Mouse (Mus musculus) gastrocnemius, postnatal 14 days (tissue): ENCODE measurements around the gene Msrb3. TPM values are rescaled to one million over a fixed set of nuclear protein-coding genes. Genes with fewer than 3 reads are reported as not detected.
A peak's percentile ranks its signal among the peaks of the same experiment; 100 is the strongest.

ENCODE experiments used
- DNase-seq: peaks from one replicate; pipeline ENCODE4 v3.0.0; 2021; ENCODE audit warnings: mixed read lengths
- intact Hi-C: fragments of 180-260 bp; cut with DNase I; formaldehyde crosslinking; loops from one replicate; pipeline ENCODE4 v1.15.1; 2025; ENCODE audit warnings: low total_unique reads
- long read RNA-seq, 2 experiments: library from polyadenylated mRNA; stranded (forward); transcript quantifications; one replicate each; pipeline ENCODE4 v2.0.0; 2021
- total RNA-seq, 2 experiments: library from RNA; stranded (reverse); gene quantifications; 2 replicates each; pipeline ENCODE4 v1.2.3; 2021

Gene Msrb3
- 10 to 100 TPM; 88.3 to 90.4 TPM for total RNA-seq
- long read RNA-seq, experiment 1, transcript Msrb3-201 (7 exons, 3,843 nt) = major isoform, 46 of 53 reads
- long read RNA-seq, experiment 1, partial matches to known transcripts = 0 of 53 reads
- long read RNA-seq, experiment 1, other reads (novel, unspliced or antisense) = 7 of 53 reads
- long read RNA-seq, experiment 2, transcript Msrb3-201 (7 exons, 3,843 nt) = major isoform, 62 of 80 reads
- long read RNA-seq, experiment 2, partial matches to known transcripts = 1 of 80 reads
- long read RNA-seq, experiment 2, other reads (novel, unspliced or antisense) = 17 of 80 reads

DNA sequence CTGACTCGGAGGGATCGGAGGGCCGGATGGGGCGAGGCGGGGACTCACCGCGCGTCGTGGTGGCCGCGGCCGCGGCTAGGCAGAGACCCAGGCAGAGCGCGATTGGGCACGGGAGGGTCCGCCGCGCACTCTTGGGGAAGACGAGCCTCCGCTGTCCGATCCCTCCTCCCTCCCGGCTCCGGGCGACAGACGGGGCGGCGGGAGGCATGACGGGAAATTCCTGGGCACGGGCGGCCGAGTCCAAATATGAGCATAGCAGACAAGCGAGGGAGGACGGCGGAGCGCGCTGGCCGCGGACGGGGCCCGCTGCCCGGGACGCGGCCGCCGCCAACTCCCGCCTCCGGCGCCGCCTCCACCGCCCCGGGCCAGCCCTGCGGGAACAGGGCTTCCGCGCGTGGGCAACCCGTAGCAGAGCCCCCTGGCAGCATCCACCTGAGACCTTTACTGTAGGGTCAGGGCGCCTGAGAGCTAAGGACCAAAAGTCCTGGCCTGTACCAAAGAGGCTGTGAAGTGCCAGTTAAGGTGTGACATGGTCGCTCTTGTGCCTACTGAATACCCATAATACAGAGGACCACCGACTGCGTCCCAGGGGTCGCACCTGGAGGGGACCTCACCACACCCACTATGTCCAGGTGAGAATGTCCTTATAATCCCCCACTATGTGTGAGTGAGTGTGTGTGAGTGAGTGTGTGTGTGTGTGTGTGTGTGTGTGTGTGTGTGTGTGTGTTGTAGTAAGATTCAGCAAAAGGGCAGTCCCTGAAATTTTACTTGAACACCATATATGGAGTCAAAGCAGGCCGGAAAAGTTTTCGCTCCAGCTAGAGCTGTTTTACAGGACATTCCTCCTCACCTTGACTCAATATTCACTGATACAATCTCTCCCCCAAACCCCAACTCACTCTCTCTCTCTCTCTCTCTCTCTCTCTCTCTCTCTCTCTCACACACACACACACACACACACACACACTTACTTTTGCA is at the start of gene Msrb3:
Msrb3 (minus strand) TSS at position 317 of the 978 bp plus-strand sequence.
- DNase-seq = peak; percentile 92
- intact Hi-C loops = no loop called here

- intact Hi-C loops = loop anchor here (10.0 kb wide), 1 partner anchor 306 kb away; no protein-coding TSS in a partner anchor
These were observed 49.6 kb upstream of the Msrb3 start for GRCm38 (mm10) chr10:120948461-120948860.

DNA sequence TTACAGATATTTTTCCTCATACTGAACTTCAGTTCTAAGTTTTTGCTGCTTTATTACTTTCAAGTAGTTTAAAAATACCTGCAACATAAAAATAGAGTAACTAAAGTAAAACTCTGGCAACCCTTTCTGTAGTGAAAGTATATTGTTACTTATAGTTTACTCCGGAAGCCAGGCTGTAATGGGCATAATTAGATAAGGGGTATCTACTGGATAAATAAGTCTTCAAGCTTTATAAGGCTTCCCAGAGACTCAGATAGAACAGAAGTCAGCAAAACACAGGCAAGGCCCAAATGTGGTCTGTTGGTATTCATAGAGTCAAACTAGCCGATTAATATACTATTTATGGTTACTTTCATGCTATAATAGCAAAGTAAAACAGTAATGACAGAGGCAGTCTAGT is 48.9 kb upstream of the Msrb3 start:
- no peak for DNase-seq
- intact Hi-C loops = loop anchor here (10.0 kb wide), 1 partner anchor 307 kb away; no protein-coding TSS in a partner anchor

More at GRCm38 (mm10) chr10:120948461-120948860, 49.6 kb upstream of the Msrb3 start:
- no peak for DNase-seq

DNA sequence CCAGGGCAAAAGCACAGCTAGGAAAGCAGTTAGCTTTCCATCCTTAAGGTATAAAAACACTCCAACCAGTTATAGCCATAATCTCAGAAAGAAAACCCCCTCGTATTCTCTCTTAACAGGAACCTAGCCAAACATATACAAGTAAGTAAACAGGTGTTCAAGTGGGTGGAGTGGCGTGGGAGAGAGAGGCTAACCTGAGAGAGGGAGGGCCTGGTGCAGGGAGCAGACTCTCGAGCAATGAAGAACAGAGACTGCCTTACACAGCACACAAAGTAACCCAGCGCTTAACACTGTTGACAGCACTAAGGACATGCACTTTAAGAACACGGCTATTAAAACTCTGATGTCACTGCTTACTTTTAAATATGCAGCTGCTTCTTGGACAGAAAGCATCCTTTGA is 47.9 kb upstream of the Msrb3 start:
- DNase-seq = no peak
- intact Hi-C loops = loop anchor here (10.0 kb wide), 1 partner anchor 308 kb away; no protein-coding TSS in a partner anchor

GRCm38 (mm10) chr10:120938904-120939208 is 40.0 kb upstream of the Msrb3 start:
- no peak for DNase-seq
- intact Hi-C loops = loop anchor here (5.0 kb wide), 1 partner anchor 93 kb away; the partner anchor contains the start of gene Wif1

DNA sequence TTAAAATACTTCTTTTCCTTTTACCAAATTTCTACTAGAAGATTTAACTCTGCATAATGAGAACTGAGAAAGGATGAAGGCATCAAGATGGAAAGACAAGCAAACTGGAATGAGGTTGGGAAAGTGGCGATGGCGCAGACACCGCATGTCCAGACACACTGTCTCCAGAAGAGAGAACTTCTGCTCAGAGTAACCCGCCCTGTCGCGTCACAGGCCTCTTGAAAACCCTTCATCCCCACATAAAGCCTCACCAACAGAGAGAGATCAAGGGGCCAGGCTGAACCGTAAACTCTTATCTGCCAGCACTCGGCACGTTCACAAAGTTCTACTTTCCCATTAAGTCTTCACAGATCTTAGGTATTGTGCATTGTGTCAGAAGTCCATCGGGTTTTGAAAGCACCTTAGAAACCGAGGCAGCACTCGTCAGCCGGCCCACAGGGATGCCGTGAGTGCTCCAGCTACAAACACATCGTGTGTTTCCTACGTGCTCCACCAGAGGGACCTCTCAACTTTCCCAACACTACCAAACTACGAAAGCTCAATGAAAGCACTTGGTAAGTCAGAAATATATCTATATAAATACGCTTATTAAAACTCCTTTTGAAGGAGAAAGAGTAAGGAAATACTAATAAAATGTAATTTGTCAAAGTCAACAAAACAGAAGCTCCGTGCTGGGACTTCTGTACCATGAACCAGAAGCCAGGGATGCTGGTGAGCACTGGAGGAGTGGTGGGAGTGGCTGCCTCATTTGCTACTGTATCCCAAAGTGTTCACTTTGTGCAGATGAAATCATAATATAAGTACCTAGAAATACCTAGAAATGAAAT is 39.4 kb upstream of the Msrb3 start:
- DNase-seq = peak; percentile 32
- intact Hi-C loops = loop anchor here (5.0 kb wide), 1 partner anchor 94 kb away; the partner anchor contains the start of gene Wif1

DNA sequence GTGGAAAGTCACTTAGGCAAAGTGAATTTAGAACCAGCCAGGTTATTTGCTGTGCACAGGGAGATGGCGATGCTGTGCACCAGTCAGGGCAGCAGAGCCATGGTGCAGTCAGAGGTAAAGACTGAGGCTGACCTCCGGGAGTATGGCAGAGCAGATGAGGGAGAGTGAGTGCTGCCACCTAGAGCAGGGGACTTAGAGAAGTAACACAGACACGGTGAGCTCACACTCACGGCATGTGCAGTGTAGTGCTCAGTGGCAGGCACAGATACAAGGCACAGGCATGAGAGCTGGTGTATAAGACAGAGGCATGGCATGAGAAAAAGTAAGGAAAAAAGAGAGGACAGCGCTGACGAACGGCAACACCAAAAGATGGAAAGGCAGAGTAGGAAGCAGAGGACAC is 30.6 kb upstream of the Msrb3 start:
- DNase-seq = no peak

DNA sequence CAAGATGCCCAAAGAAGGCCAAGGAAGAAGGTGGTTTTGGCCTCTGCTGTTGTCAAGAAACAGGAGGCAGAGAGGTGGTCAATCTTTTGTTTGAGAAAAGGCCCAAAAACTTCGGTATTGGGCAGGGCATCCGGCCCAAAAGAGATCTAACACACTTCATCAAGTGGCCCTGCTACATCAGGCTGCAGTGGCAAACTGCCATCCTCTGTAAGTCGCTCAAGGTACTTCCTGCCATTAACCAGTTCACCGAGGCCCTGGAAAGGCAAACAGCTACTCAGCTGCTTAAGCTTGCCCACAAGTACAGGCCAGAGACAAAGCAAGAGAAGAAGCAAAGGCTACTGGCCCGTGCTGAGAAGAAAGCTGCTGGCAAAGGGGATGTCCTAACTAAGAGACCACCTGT is 29.3 kb upstream of the Msrb3 start:
- no peak for DNase-seq
- intact Hi-C loops = no loop called here

More for the DNA sequence above, 30.6 kb upstream of the Msrb3 start:
- intact Hi-C loops = no loop called here

- intact Hi-C loops = no loop called here
- no peak for DNase-seq
These were observed 27.3 kb upstream of the Msrb3 start for GRCm38 (mm10) chr10:120926156-120926555.

- intact Hi-C loops = no loop called here
- no peak for DNase-seq
These were observed 22.6 kb upstream of the Msrb3 start for GRCm38 (mm10) chr10:120921501-120921900.

DNA sequence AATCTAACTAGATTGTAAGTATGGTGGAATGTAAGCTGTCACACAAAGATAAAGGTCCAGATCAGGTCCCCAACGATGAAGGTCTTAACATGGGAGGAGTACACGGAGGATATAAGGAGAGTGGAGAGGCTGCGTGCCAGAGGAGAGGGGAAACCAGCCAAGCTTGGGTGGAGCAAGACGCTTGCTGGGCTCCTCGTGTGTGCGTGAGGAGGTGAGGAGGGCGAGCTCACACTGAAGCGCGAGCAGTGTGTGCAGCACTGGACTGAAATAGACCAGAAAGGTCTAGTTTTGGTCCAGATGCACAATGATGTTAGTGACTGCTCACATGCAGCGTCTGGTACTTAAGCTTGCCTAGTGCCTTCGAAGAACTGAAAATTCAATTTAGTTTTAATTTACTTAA is 21.7 kb upstream of the Msrb3 start:
- no peak for DNase-seq
- intact Hi-C loops = no loop called here

GRCm38 (mm10) chr10:120916250-120916649 is 17.3 kb upstream of the Msrb3 start:
- no peak for DNase-seq
- intact Hi-C loops = no loop called here

DNA sequence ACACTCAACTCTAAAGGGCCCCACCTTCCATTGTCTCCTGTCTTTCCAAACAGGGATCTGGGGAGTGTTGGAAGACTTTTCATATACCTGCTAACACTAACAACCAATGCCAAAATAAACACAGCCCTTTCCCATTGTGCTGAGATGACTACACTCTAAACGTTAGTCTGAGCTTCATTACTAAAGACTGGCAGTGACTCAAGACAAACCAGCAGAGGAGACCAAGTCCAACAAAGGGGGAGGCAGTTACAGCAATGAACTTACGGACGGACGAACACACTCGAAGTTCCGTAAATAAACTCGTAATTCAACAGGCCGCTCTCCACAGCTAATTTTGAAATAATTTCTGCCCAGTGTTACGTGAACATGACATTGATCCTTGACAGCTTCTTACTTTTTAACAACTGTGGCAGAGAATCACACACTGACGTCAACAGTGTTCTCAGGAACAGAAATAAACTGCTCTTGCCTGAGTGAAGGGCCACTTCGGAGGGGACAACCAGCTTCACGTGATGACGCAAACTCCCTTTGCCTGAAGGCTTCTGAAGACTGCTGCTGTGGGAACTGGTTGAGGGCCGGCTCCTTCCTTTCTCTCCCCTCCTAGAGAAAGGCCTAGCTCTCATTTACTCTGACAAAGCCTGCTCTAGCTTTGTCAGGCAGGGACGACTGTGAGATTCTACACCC is 16.2 kb upstream of the Msrb3 start:
- DNase-seq = no peak
- intact Hi-C loops = no loop called here

DNA sequence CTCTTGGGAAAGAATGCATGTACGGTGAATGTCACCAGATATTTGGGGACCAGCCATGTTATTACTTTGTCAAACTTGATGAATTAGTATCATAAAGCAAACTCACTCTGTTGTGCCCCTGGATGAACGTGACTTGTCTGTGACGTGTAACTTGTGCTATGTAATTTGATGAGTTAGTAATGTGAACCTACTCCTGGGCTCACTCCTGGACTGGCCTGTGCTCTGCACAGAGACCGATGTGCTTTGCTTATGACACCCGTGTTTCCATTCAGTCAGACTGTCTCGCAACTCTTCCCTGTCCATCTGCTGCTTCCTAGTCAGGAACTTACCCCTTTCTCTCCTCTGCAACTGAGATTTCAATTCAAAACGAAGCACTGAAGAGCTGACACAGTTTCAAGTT is 15.4 kb upstream of the Msrb3 start:
- no peak for DNase-seq
- intact Hi-C loops = no loop called here

DNA sequence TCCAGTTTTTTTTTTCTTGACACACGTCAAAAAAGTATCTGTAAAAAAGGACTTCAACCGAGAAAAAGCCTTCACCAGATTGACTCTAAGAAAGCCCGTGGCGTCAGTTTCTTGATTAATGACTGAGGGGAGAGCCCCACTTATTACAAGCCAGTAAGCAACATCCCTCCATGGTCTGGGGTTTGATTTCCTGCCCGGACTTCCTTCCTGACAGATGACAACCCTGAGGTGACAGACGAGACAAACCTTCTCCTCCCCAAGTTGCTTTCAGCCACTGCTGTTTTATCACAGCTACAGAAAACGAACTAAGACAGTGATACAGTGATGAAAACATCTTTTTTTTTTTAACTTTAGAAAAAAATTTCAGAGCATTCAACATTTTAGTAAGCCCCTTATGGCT is 14.9 kb upstream of the Msrb3 start:
- no peak for DNase-seq
- intact Hi-C loops = no loop called here

GRCm38 (mm10) chr10:120911971-120912370 is 13.1 kb upstream of the Msrb3 start:
- DNase-seq = no peak
- intact Hi-C loops = no loop called here

GRCm38 (mm10) chr10:120908776-120909574 is 10.1 kb upstream of the Msrb3 start:
- intact Hi-C loops = no loop called here
- no peak for DNase-seq

- DNase-seq = no peak
- intact Hi-C loops = no loop called here
These were observed 5.8 kb upstream of the Msrb3 start for GRCm38 (mm10) chr10:120904676-120905075.
